Mouse (Mus musculus): ENCODE data around the gene Cgref1.

Gene Cgref1

GRCm38 (mm10) chr5:30944956-30945781, at the start of gene Cgref1:
Cgref1 (minus strand) TSS chr5:30945591.
- no peak for DNase-seq (ENCODE audit: low spot score in 2 of 2)

GRCm38 (mm10) chr5:30994074-30994473, 48.7 kb upstream of the Cgref1 start:
- no peak for DNase-seq (ENCODE audit: low spot score in 2 of 2)

GRCm38 (mm10) chr5:30992980-30993676, 47.7 kb upstream of the Cgref1 start:
- DNase-seq (ENCODE audit: low spot score in 2 of 2), result no peak

- no peak for DNase-seq (ENCODE audit: low spot score in 2 of 2)
These were observed 37.0 kb upstream of the Cgref1 start for GRCm38 (mm10) chr5:30982357-30982756.

- DNase-seq (ENCODE audit: low spot score in 2 of 2), result no peak
These were observed 29.7 kb upstream of the Cgref1 start for GRCm38 (mm10) chr5:30974870-30975656.

- DNase-seq (ENCODE audit: low spot score in 2 of 2), result no peak
These were observed 24.0 kb upstream of the Cgref1 start for GRCm38 (mm10) chr5:30969440-30969839.

GRCm38 (mm10) chr5:30968416-30968815, 23.0 kb upstream of the Cgref1 start, which contains the start of gene Tcf23:
Tcf23 (plus strand) TSS chr5:30968662.
- DNase-seq (ENCODE audit: low spot score in 2 of 2), result no peak

GRCm38 (mm10) chr5:30966189-30966588, 20.8 kb upstream of the Cgref1 start:
- no peak for DNase-seq (ENCODE audit: low spot score in 2 of 2)

GRCm38 (mm10) chr5:30963916-30964315, 18.5 kb upstream of the Cgref1 start:
- DNase-seq (ENCODE audit: low spot score in 2 of 2), result no peak

GRCm38 (mm10) chr5:30961545-30962505, 16.4 kb upstream of the Cgref1 start:
- peak; percentile 50 to 53 for DNase-seq (ENCODE audit: low spot score in 2 of 2)

GRCm38 (mm10) chr5:30960814-30961213, 15.4 kb upstream of the Cgref1 start:
- no peak for DNase-seq (ENCODE audit: low spot score in 2 of 2)

- DNase-seq (ENCODE audit: low spot score in 2 of 2), result peak; percentile 98
These were observed 14.6 kb upstream of the Cgref1 start, which contains the start of gene Preb for GRCm38 (mm10) chr5:30959966-30960501. Preb (minus strand) TSS chr5:30960361.

GRCm38 (mm10) chr5:30959198-30959854, 13.9 kb upstream of the Cgref1 start:
- DNase-seq (ENCODE audit: low spot score in 2 of 2), result no peak

GRCm38 (mm10) chr5:30957891-30958290, 12.5 kb upstream of the Cgref1 start:
- DNase-seq (ENCODE audit: low spot score in 2 of 2), result no peak

- DNase-seq (ENCODE audit: low spot score in 2 of 2), result no peak
These were observed 10.4 kb upstream of the Cgref1 start for GRCm38 (mm10) chr5:30955751-30956150.

GRCm38 (mm10) chr5:30954556-30954955, 9.2 kb upstream of the Cgref1 start:
- no peak for DNase-seq (ENCODE audit: low spot score in 2 of 2)

- no peak for DNase-seq (ENCODE audit: low spot score in 2 of 2)
These were observed 8.7 kb upstream of the Cgref1 start for GRCm38 (mm10) chr5:30954065-30954464.

- no peak for DNase-seq (ENCODE audit: low spot score in 2 of 2)
These were observed 7.2 kb upstream of the Cgref1 start for GRCm38 (mm10) chr5:30952551-30952950.

GRCm38 (mm10) chr5:30951706-30952105, 6.3 kb upstream of the Cgref1 start:
- DNase-seq (ENCODE audit: low spot score in 2 of 2), result no peak

GRCm38 (mm10) chr5:30950922-30951321, 5.5 kb upstream of the Cgref1 start:
- DNase-seq (ENCODE audit: low spot score in 2 of 2), result no peak

All from natural killer cell, adult 2 months (primary cell).